Mouse (Mus musculus) testis, adult 2 months (tissue): Measurements from ENCODE around the gene Spink8.

Experiments used
- CTCF ChIP-seq: fragments of 200-500 bp; IDR thresholded peaks from 2 replicates; pipeline ENCODE4 v1.5.1; 2012; ENCODE audit warnings: low read depth, mild to moderate bottlenecking, inconsistent platforms, low read length, moderate library complexity; ENCODE audit not compliant: control insufficient read depth, insufficient read depth, insufficient replicate concordance
- POLR2A ChIP-seq: fragments of 200-500 bp; IDR thresholded peaks from 2 replicates; pipeline ENCODE4 v1.6.1; 2012; ENCODE audit warnings: low read depth, mild to moderate bottlenecking, inconsistent platforms, low read length, moderate library complexity; ENCODE audit not compliant: control insufficient read depth

DNA sequence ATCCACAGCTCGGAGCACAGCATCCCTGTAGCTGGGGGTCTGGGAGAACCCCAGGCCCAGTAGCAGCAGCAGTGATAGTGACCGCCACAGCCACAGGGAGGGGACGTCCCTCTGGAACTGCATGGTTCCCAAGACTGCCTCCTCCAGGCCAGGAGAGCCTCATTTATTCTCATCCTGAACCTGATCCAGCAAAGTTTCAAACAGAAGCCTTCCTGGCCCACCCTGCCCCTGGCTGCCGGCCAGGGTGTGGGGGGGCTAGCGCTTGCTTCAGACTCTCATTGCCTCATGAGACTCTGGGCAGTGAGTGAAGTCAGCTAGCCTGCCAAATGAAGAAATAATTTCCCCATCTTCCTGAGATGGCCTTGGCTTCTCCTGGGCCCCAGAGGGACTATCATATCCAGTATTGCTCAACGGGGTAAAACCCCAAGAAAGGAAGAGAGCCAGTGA lies 37.3 kb downstream of the Spink8 start, which contains the start of gene Camp:
- TF ChIP-seq CTCF (no peak), POLR2A (no peak)
